Mouse (Mus musculus) ES-E14 (cell line): ENCODE data around the gene Aox4. TPM values are rescaled to one million over a fixed set of nuclear protein-coding genes. Genes with fewer than 3 reads are reported as not detected.

ENCODE experiments used
- DNase-seq: peaks from one replicate; pipeline ENCODE4 v3.0.0-alpha.2; 2013; ENCODE audit warnings: low read depth, low spot score
- H3K27ac ChIP-seq: 2 replicates; pipeline ENCODE4 v1.5.1; 2012; ENCODE audit warnings: low read depth, mild to moderate bottlenecking, low read length, moderate library complexity, mixed read lengths; ENCODE audit not compliant: poor library complexity, insufficient read depth, severe bottlenecking
- H3K36me3 ChIP-seq: 2 replicates; pipeline ENCODE4 v1.6.1; 2012; ENCODE audit warnings: mild to moderate bottlenecking, low read length, moderate library complexity, mixed read lengths; ENCODE audit not compliant: control insufficient read depth, poor library complexity, insufficient read depth, severe bottlenecking
- H3K4me1 ChIP-seq, 2 experiments: fragments of 150-350 bp in 1 of 2; sonication (generic) in 1 of 2; 2 replicates each; pipeline ENCODE4 v1.6.1; 2012; ENCODE audit warnings: low read length in 2 of 2, mild to moderate bottlenecking in 1 of 2, mixed read lengths in 1 of 2; ENCODE audit not compliant: control insufficient read depth in 2 of 2, insufficient read depth in 2 of 2, poor library complexity in 1 of 2
- H3K4me3 ChIP-seq, 2 experiments: fragments of 150-350 bp in 1 of 2; sonication (generic) in 1 of 2; 2 replicates each; pipeline ENCODE4 v1.5.1; 2012; ENCODE audit warnings: low read length in 2 of 2, low read depth in 1 of 2, mild to moderate bottlenecking in 1 of 2, mixed read lengths in 1 of 2; ENCODE audit not compliant: insufficient read depth in 1 of 2, poor library complexity in 1 of 2, severe bottlenecking in 1 of 2
- H3K9ac ChIP-seq: 2 replicates; pipeline ENCODE4 v1.6.1; 2012; ENCODE audit warnings: low read depth, mild to moderate bottlenecking, low read length, mixed read lengths; ENCODE audit not compliant: poor library complexity, insufficient read depth, severe bottlenecking
- H3K9me3 ChIP-seq: fragments of 150-350 bp; sonication (generic); 2 replicates; pipeline ENCODE4 v1.6.1; 2012; ENCODE audit warnings: low read depth, mild to moderate bottlenecking, low read length; ENCODE audit not compliant: control insufficient read depth, insufficient read depth
- CHD2 ChIP-seq: IDR thresholded peaks from 2 replicates; pipeline ENCODE4 v1.6.1; 2014; ENCODE audit warnings: mild to moderate bottlenecking, low read depth, low read length, inconsistent platforms
- HCFC1 ChIP-seq: IDR thresholded peaks from 2 replicates; pipeline ENCODE4 v1.6.1; 2012; ENCODE audit warnings: low read length, inconsistent platforms, borderline replicate concordance; ENCODE audit not compliant: insufficient read depth
- MAFK ChIP-seq: IDR thresholded peaks from 2 replicates; pipeline ENCODE4 v1.6.1; 2014; ENCODE audit warnings: mild to moderate bottlenecking, low read depth, low read length, inconsistent platforms; ENCODE audit not compliant: insufficient read depth
- ZC3H11A ChIP-seq: IDR thresholded peaks from 2 replicates; pipeline ENCODE4 v1.6.1; 2012; ENCODE audit warnings: low read depth, mild to moderate bottlenecking, inconsistent platforms, low read length, borderline replicate concordance
- ZNF384 ChIP-seq: IDR thresholded peaks from 2 replicates; pipeline ENCODE4 v1.6.1; 2012; ENCODE audit warnings: low read depth, low read length, inconsistent platforms
- in situ Hi-C, 2 experiments: fragments of 600-800 bp; cut with MboI; formaldehyde crosslinking; loops; one replicate each; pipeline ENCODE4 v1.15.1; 2025; ENCODE audit warnings: low sequenced_read_pairs in 2 of 2, inconsistent platforms in 1 of 2; ENCODE audit not compliant: unreplicated experiment in 2 of 2
- total RNA-seq: library from RNA; depleted of rRNA; stranded (reverse); fragments of 300-350 nt; gene quantifications from 2 replicates; pipeline ENCODE4 v1.2.3, GENCODE M21; 2012

Aox4 gene
- total RNA-seq, 1 experiment, result 0.49 TPM

DNA sequence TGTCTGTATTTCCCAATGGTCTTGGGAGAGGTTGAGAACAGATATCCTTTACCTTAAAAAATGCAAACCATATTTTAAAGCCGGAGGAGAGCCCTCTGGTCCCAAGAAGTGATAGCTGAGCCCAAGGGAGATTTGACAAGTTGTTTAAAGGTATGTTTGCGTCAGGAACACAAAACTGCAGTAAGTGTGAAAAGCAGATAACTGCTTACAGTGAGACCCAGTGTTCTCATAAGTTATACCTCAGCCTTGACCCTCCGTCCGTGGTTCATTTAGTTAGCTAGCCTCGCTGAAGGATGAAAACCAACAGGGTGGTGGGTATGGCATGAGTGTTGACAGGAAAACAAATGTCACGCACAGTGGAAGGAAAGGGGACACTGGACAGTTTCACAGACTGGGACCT is 92.8 kb downstream of the Aox4 start:
- Histone ChIP-seq H3K4me1 (peaks cover 0 to 6% of the 10 kb centered on the region in 2 experiments; a peak in 1 of 4 replicates), H3K9me3 (no peaks in the 10 kb centered on the region), H3K27ac (no peak overlapping the region), H3K36me3 (no peaks in the 10 kb centered on the region), H3K4me3 (no peak overlapping the region), H3K9ac (no peak overlapping the region)
- TF ChIP-seq ZC3H11A, result no peak
- in situ Hi-C loops, result no loop called here
- DNase-seq, result no peak

DNA sequence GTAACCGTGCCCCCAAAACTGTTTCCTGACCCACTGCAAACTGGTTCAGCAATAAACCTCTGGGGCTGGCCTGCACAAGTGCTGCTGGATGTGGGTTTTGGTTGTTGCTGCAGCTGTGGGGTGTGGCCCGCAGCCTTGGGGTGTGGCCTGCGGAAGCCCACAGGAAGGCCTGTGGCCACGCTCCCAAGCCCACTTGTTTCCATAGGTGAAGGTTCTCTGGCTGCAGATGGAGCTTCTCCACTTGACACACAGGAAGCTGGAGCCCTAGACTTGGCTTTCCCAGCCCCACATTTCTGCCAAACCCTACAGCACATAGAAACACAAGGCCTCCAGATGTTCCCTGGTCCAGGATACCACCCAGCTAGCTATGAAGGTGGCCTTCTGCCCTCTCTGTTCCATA is 93.5 kb downstream of the Aox4 start:
- H3K27ac ChIP-seq, result no peak overlapping the region
- TF ChIP-seq HCFC1 (no peak), CHD2 (no peak), ZNF384 (no peak), MAFK (no peak), ZC3H11A (no peak)
- no peak overlapping the region for H3K9ac ChIP-seq
- H3K36me3 ChIP-seq, result no peaks in the 10 kb centered on the region
- no peak overlapping the region for H3K4me3 ChIP-seq
- in situ Hi-C loops, result no loop called here
- no peaks in the 10 kb centered on the region for H3K9me3 ChIP-seq
- H3K4me1 ChIP-seq, result peaks cover 0 to 6% of the 10 kb centered on the region in 2 experiments; a peak in 1 of 4 replicates
- DNase-seq, result no peak

DNA sequence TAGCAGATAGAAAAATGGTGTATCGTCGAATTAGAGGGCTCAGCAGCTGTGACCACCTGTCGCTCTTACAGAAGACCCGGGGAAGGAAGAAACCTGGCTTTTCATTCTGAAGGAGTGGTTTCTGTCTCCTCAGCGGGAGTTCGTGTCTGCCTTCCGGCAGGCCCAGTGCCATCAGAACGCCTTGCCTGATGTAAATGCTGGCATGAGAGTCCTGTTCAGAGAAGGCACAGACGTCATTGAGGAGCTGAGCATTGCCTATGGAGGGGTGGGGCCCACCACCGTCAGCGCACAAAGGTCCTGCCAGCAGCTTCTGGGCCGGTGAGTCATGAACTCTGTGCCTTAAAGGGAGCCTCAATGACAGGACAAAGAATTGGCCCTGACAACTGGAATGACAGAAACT is 94.1 kb downstream of the Aox4 start:
- no peaks in the 10 kb centered on the region for H3K36me3 ChIP-seq
- H3K9ac ChIP-seq, result no peak overlapping the region
- peaks cover 0 to 6% of the 10 kb centered on the region in 2 experiments; a peak in 1 of 4 replicates for H3K4me1 ChIP-seq
- H3K27ac ChIP-seq, result no peak overlapping the region
- no peak overlapping the region for H3K4me3 ChIP-seq
- no peak for DNase-seq
- in situ Hi-C loops, result no loop called here
- TF ChIP-seq ZNF384 (no peak), MAFK (no peak), HCFC1 (no peak), ZC3H11A (no peak), CHD2 (no peak)
- H3K9me3 ChIP-seq, result no peaks in the 10 kb centered on the region

DNA sequence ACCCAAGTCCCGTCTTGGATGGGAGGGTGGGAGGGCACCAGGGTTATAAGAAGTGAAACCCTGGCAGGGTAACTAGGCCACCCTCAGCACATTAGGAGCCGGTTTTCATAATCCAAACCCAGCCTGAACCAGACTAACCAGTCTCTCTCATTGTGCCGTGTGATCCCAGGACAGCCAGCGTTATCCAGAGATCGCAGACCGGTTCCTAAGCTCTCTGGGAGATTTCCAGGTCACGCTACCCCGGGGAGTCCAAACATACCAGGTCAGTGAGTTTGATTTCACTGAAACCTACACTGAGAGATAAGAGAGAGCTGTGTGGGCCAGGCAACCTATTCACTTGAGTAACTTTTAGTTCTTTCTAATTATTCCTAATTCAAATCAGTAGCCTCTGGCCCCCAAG is 97.0 kb downstream of the Aox4 start:
- TF ChIP-seq ZC3H11A, result no peak
- no peak for TF ChIP-seq CHD2
- no peak for TF ChIP-seq HCFC1
- TF ChIP-seq MAFK, result no peak
- no peak for TF ChIP-seq ZNF384
- Histone ChIP-seq H3K4me1 (peaks cover 0 to 6% of the 10 kb centered on the region in 2 experiments; a peak in 1 of 4 replicates), H3K9ac (no peak overlapping the region), H3K27ac (no peak overlapping the region), H3K36me3 (no peaks in the 10 kb centered on the region), H3K4me3 (no peak overlapping the region), H3K9me3 (no peaks in the 10 kb centered on the region)
- in situ Hi-C loops, result no loop called here
- no peak for DNase-seq

DNA sequence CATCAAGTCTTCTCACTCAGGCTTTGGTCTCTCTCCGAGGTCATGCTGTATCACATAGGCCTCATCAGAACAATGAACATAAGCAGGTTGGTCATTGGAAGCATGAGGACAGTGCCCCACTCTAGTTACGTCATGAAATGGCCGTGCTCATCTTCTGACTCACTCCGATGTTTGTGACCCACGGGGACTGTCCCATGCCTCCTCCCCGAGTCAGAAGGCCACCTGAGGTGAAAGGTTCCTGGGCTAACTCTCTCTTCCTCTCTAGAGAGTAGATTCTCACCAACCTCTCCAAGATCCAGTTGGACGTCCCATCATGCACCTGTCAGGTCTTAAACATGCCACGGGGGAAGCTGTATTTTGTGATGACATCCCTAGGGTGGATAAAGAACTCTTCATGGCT is 98.4 kb downstream of the Aox4 start:
- Histone ChIP-seq H3K4me3 (no peak overlapping the region), H3K36me3 (no peaks in the 10 kb centered on the region), H3K9me3 (no peaks in the 10 kb centered on the region), H3K4me1 (peaks cover 0 to 5% of the 10 kb centered on the region in 2 experiments; a peak in 1 of 4 replicates), H3K9ac (no peak overlapping the region), H3K27ac (no peak overlapping the region)
- TF ChIP-seq MAFK (no peak), CHD2 (no peak), ZC3H11A (no peak), ZNF384 (no peak), HCFC1 (no peak)
- no peak for DNase-seq
- in situ Hi-C loops, result no loop called here
